Comparison of ENCODE assay signal across 11 mouse cellular contexts in the genomic region with DNA sequence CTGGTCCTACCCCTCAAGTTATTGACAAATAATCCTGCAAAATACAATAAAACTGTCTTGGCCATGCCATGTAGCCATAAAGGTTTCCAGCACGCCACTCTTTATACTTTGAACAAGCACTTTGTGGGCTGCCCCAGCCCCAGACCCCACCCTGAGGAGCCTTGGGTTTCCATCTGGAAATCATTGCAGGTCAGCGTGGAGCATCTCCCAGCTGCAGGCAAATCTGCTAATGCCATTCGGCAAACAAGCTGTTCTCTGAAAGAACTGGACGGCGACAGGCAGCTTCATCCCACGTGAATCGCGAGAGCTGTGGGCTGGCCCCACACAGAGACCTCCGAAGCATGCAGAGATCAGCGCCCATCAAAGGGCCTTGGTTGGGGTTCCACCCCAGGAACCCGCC. TPM values are rescaled to one million over a fixed set of nuclear protein-coding genes. Genes with fewer than 3 reads are reported as not detected.
A peak's percentile ranks its signal among the peaks of the same experiment; 100 is the strongest.
DNase-seq lines count a peak whose midpoint lies in the region; ATAC-seq lines count a peak whose summit lies in the region.
"Had no signal": no experiment of that assay in that cellular context is flagged by ENCODE, and none has a peak within 500 bp of the region (broad histone marks: within the 10 kb centered on the region; RNA-seq: fewer than 3 reads in every experiment).

No protein-coding gene starts in this region.

- H3K9me3 ChIP-seq in liver, embryonic 12.5 days (replicated peaks): no peaks in the 10 kb centered on the region
- no peaks in the 10 kb centered on the region for H3K9me3 ChIP-seq in embryonic facial prominence, embryonic 11.5 days (replicated peaks; ENCODE audit: control insufficient read depth, low read length)
- H3K9me3 ChIP-seq: forebrain, embryonic 13.5 days had no signal

- H3K36me3 ChIP-seq in liver, embryonic 12.5 days: no peaks in the 10 kb centered on the region
- no peaks in the 10 kb centered on the region for H3K36me3 ChIP-seq in embryonic facial prominence, embryonic 11.5 days (replicated peaks; ENCODE audit: control insufficient read depth, insufficient read depth, low read depth, low read length)

- ATAC-seq in liver, embryonic 12.5 days: no peak
- no peak for ATAC-seq in embryonic facial prominence, embryonic 11.5 days (replicated peaks; ENCODE audit: insufficient number of reproducible peaks, low FRiP score, low TSS enrichment, low read depth)
- ATAC-seq: forebrain, embryonic 13.5 days had no signal

- H3K27me3 ChIP-seq in liver, embryonic 12.5 days (replicated peaks): no peaks in the 10 kb centered on the region
- H3K27me3 ChIP-seq in embryonic facial prominence, embryonic 11.5 days (ENCODE audit: control insufficient read depth, insufficient read depth, low read length): no peaks in the 10 kb centered on the region
- H3K27me3 ChIP-seq: forebrain, embryonic 13.5 days had no signal

- peak overlapping the region; percentile 94; the same call in 1 of the 2 replicates for H3K27ac ChIP-seq in liver, embryonic 12.5 days
- peak overlapping the region; percentile 57 for H3K27ac ChIP-seq in embryonic facial prominence, embryonic 11.5 days (replicated peaks; ENCODE audit: low read depth, low read length)
- H3K27ac ChIP-seq: forebrain, embryonic 13.5 days had no signal

- WGBS in liver, embryonic 12.5 days (ENCODE audit: insufficient replicate concordance): 72% methylated on average over 11 of the region's 11 CpGs
- WGBS in embryonic facial prominence, embryonic 11.5 days: 20% methylated on average over 11 of the region's 11 CpGs

- DNase-seq in gastrocnemius, postnatal 14 days: peak; percentile 43
- DNase-seq in gastrocnemius, postnatal 36 days: no peak
- no peak for DNase-seq in liver
- DNase-seq in embryonic facial prominence, embryonic 11.5 days (ENCODE audit: low spot score): peak; percentile 69
- DNase-seq in neural tube, embryonic 10.5 days (ENCODE audit: extremely low spot score, low spot score): peak; percentile 58
- no peak for DNase-seq in layer of hippocampus, postnatal 25 days (ENCODE audit: extremely low spot score in 1 of 2, low spot score in 1 of 2)
- no peak for DNase-seq in kidney, adult 11 months
- DNase-seq: cerebellum, adult 9-10 months; heart, postnatal 36 days had no signal

- peaks cover 72% of the 10 kb centered on the region for H3K4me1 ChIP-seq in liver, embryonic 12.5 days
- peaks cover 7% of the 10 kb centered on the region for H3K4me1 ChIP-seq in embryonic facial prominence, embryonic 11.5 days (ENCODE audit: control insufficient read depth, insufficient read depth, low read length)

- H3K9ac ChIP-seq in liver, embryonic 12.5 days: 0 out of 2 replicates have a peak overlapping the region, but pooled peaks have one; percentile 36
- H3K9ac ChIP-seq in embryonic facial prominence, embryonic 11.5 days (replicated peaks; ENCODE audit: low read length): peak overlapping the region; percentile 15
- H3K9ac ChIP-seq: forebrain, embryonic 13.5 days had no signal

- no peak overlapping the region for H3K4me3 ChIP-seq in liver, embryonic 12.5 days
- no peak overlapping the region for H3K4me3 ChIP-seq in embryonic facial prominence, embryonic 11.5 days (ENCODE audit: low read depth, low read length)
- H3K4me3 ChIP-seq: forebrain, embryonic 13.5 days had no signal

- intact Hi-C loops in gastrocnemius, postnatal 14 days (cut with DNase I; ENCODE audit: low total_unique reads): no loop called here
- intact Hi-C loops in gastrocnemius, postnatal 36 days (cut with DNase I): loop anchor here (10.0 kb wide), 1 partner anchor 223 kb away; no protein-coding TSS in a partner anchor

- H3K4me2 ChIP-seq in liver, embryonic 12.5 days: no peak overlapping the region
- H3K4me2 ChIP-seq in embryonic facial prominence, embryonic 11.5 days (ENCODE audit: low read depth, low read length): no peak overlapping the region; the same call in 1 of the 2 replicates
- H3K4me2 ChIP-seq: forebrain, embryonic 13.5 days had no signal

RNA-seq across cellular contexts. Expression of gene Col18a1, which starts 34.2 kb away (rescaled TPM):
- 10 to 100 TPM; 20.2 to 24.5 TPM for total RNA-seq in gastrocnemius, postnatal 14 days (2021)
- 10 to 100 TPM in 1 of 2 experiments, 1 to 10 TPM in 1; 6.4 to 10.3 TPM for total RNA-seq in gastrocnemius, postnatal 36 days (2021)
- polyA plus RNA-seq in liver, embryonic 12.5 days (2016; fragmentation: Nextera tagmentation; extraction: Ambion mirVana): 38.3 and 42.4 TPM in 2 replicates
- 55.5 and 57.5 TPM in 2 replicates for polyA plus RNA-seq in embryonic facial prominence, embryonic 11.5 days (2014; fragmentation: Nextera tagmentation; extraction: Ambion mirVana)
- total RNA-seq in layer of hippocampus, postnatal 25 days (2021): 1 to 10 TPM; 3.3 to 3.8 TPM

Comparison
In these comparisons a context has a peak if more than half of its experiments do, and no peak if none do; other contexts are left out.
1. DNase-seq: peak in gastrocnemius, postnatal 14 days (single experiment), embryonic facial prominence, embryonic 11.5 days (single experiment) and neural tube, embryonic 10.5 days (single experiment); none in gastrocnemius, postnatal 36 days (0 of 2), liver (single experiment), layer of hippocampus, postnatal 25 days (0 of 2) and kidney, adult 11 months (single experiment).